Mouse (Mus musculus) B cell, adult 2 months (primary cell): ENCODE results near the gene Trmt1.

ENCODE experiments used
- DNase-seq, 2 experiments: peaks; one replicate each; pipeline ENCODE4 v3.0.0; 2022

The Trmt1 gene

GRCm38 (mm10) chr8:84693332-84693731 lies 7.2 kb downstream of the Trmt1 start:
- DNase-seq: no peak

- no peak for DNase-seq
These were observed 9.0 kb downstream of the Trmt1 start for GRCm38 (mm10) chr8:84695140-84695539.

GRCm38 (mm10) chr8:84697166-84698130 lies 11.3 kb downstream of the Trmt1 start:
- peak; percentile 61 to 68 for DNase-seq

- DNase-seq: no peak
These were observed 12.2 kb downstream of the Trmt1 start for GRCm38 (mm10) chr8:84698288-84698687.

- peak in 1 of 2 experiments; percentile 25 for DNase-seq
These were observed 12.9 kb downstream of the Trmt1 start for GRCm38 (mm10) chr8:84698929-84699401.

- peak; percentile 79 to 82 for DNase-seq
These were observed 13.8 kb downstream of the Trmt1 start for GRCm38 (mm10) chr8:84699861-84700322.

GRCm38 (mm10) chr8:84700526-84700925 lies 14.4 kb downstream of the Trmt1 start:
- peak; percentile 62 to 67 for DNase-seq

GRCm38 (mm10) chr8:84700941-84701911 lies 15.1 kb downstream of the Trmt1 start, which contains the start of gene Lyl1:
TSS of gene Lyl1 (plus strand) at chr8:84701457.
- peak; percentile 86 to 88 for DNase-seq

- peak; percentile 22 to 30 for DNase-seq
These were observed 16.5 kb downstream of the Trmt1 start for GRCm38 (mm10) chr8:84702561-84702960.

- DNase-seq: no peak
These were observed 16.9 kb downstream of the Trmt1 start for GRCm38 (mm10) chr8:84702963-84703465.

- DNase-seq: peak; percentile 56 to 57
These were observed 17.6 kb downstream of the Trmt1 start for GRCm38 (mm10) chr8:84703466-84704249.

- DNase-seq: peak; percentile 86 to 88
These were observed 18.2 kb downstream of the Trmt1 start for GRCm38 (mm10) chr8:84704356-84704755.

- DNase-seq: peak; percentile 64 to 67
These were observed 19.0 kb downstream of the Trmt1 start for GRCm38 (mm10) chr8:84704867-84705831.

- no peak for DNase-seq
These were observed 19.9 kb downstream of the Trmt1 start for GRCm38 (mm10) chr8:84705960-84706359.

GRCm38 (mm10) chr8:84706610-84707266 lies 20.6 kb downstream of the Trmt1 start:
- peak; percentile 37 for DNase-seq

- DNase-seq: peak; percentile 73 to 77
These were observed 21.3 kb downstream of the Trmt1 start for GRCm38 (mm10) chr8:84707267-84707883.

- peak; percentile 25 to 33 for DNase-seq
These were observed 22.0 kb downstream of the Trmt1 start for GRCm38 (mm10) chr8:84708071-84708541.

- DNase-seq: peak; percentile 92 to 93
These were observed 22.8 kb downstream of the Trmt1 start for GRCm38 (mm10) chr8:84708774-84709475.

- DNase-seq: no peak
These were observed 23.8 kb downstream of the Trmt1 start for GRCm38 (mm10) chr8:84709931-84710330.
